Mouse (Mus musculus) bone marrow, adult 2 months (tissue): ENCODE measurements around the gene Grasp.

Source experiments
- CTCF ChIP-seq: fragments of 200-500 bp; IDR thresholded peaks from 2 replicates; pipeline ENCODE4 v1.5.1; 2011; ENCODE audit warnings: low read length, control low read depth; ENCODE audit not compliant: control insufficient read depth, insufficient read depth
- POLR2A ChIP-seq: fragments of 200-500 bp; IDR thresholded peaks from 2 replicates; pipeline ENCODE4 v1.6.1; 2011; ENCODE audit warnings: low read depth, mild to moderate bottlenecking, control low read depth, low read length, borderline replicate concordance; ENCODE audit not compliant: control insufficient read depth

GRCm38 (mm10) chr15:101198850-101199249 is 25.1 kb upstream of the Grasp start:
- TF ChIP-seq CTCF (0 out of 2 replicates have a peak, but pooled peaks have one; percentile 20), POLR2A (no peak)
